Mouse (Mus musculus) thymus, adult 2 months (tissue): ENCODE measurements at regions not wholly inside any gene's neighbourhood (a gene's known extent, or its start where the extent isn't known, plus 50 kb on each side); places are given as distances from the start of the nearest gene placed in this dataset.

ENCODE experiments used
- DNase-seq: peaks from one replicate; pipeline ENCODE4 v3.0.0; 2021
- H3K27ac ChIP-seq: fragments of 200-500 bp; 2 replicates; pipeline ENCODE4 v1.5.1; 2012; ENCODE audit warnings: low read length, control low read depth; ENCODE audit not compliant: control insufficient read depth, insufficient read depth
- H3K27me3 ChIP-seq: fragments of 200-500 bp; 2 replicates; pipeline ENCODE4 v1.6.1; 2012; ENCODE audit warnings: mild to moderate bottlenecking, low read length, moderate library complexity, mixed read lengths; ENCODE audit not compliant: control insufficient read depth, insufficient read depth
- H3K36me3 ChIP-seq: fragments of 200-500 bp; 2 replicates; pipeline ENCODE4 v1.6.1; 2012; ENCODE audit warnings: mild to moderate bottlenecking, low read length, moderate library complexity; ENCODE audit not compliant: control insufficient read depth, insufficient read depth
- H3K4me1 ChIP-seq: fragments of 200-500 bp; replicated peaks from 2 replicates; pipeline ENCODE4 v1.6.1; 2012; ENCODE audit warnings: low read length; ENCODE audit not compliant: control insufficient read depth, insufficient read depth
- H3K4me3 ChIP-seq: fragments of 200-500 bp; 2 replicates; pipeline ENCODE4 v1.5.1; 2012; ENCODE audit warnings: mild to moderate bottlenecking, low read length, control low read depth, moderate library complexity; ENCODE audit not compliant: control insufficient read depth, insufficient read depth
- CTCF ChIP-seq: fragments of 200-500 bp; IDR thresholded peaks from 2 replicates; pipeline ENCODE4 v1.5.1; 2012; ENCODE audit warnings: mild to moderate bottlenecking, control low read depth, low read length, moderate library complexity, borderline replicate concordance; ENCODE audit not compliant: control insufficient read depth, poor library complexity, insufficient read depth; ENCODE audit errors: extremely low read depth
- POLR2A ChIP-seq: fragments of 200-500 bp; IDR thresholded peaks from 2 replicates; pipeline ENCODE4 v1.6.1; 2012; ENCODE audit warnings: mild to moderate bottlenecking, low read length, control low read depth, moderate library complexity; ENCODE audit not compliant: control insufficient read depth, poor library complexity, insufficient read depth; ENCODE audit errors: extremely low read depth
- WGBS: fragments of 180-500 bp; shearing (Covaris S2); methylation state at CpG from one replicate; pipeline ENCODE4 v1.1.7; 2018; 5-methylcytosine and 5-hydroxymethylcytosine counted together

DNA sequence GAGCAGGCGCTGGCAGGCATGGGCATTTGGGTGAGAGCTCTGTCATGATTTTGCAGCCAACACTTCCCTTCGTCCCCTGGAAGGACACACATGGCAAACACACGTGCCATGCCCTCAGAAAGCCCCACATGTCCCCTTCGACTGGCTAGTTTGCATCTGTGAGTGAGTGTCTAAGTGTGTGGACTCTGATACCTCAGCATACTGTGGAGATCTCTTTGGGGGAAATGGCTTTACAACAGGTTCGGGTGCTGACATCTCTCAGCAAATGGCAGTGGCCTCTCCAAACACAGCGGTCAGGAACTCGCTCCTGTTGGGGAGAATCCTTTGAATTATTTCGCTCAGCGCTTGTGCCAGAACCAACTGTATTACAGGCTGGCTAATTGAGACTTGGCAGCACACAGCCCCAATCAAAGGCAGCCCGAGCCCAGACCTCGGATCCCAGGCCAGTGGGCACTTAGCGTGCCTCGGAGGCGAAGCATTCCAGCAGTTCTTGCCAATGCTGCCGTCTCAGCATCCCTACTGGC, 86.5 kb upstream of the Mki67 start:
- Histone ChIP-seq H3K27me3 (no peaks in the 10 kb centered on the region), H3K27ac (no peak overlapping the region), H3K36me3 (no peaks in the 10 kb centered on the region), H3K4me3 (no peak overlapping the region), H3K4me1 (no peaks in the 10 kb centered on the region)
- no peak for DNase-seq
- WGBS = 95% methylated on average over 15 of the region's 15 CpGs
- TF ChIP-seq POLR2A = no peak
- TF ChIP-seq CTCF = no peak

DNA sequence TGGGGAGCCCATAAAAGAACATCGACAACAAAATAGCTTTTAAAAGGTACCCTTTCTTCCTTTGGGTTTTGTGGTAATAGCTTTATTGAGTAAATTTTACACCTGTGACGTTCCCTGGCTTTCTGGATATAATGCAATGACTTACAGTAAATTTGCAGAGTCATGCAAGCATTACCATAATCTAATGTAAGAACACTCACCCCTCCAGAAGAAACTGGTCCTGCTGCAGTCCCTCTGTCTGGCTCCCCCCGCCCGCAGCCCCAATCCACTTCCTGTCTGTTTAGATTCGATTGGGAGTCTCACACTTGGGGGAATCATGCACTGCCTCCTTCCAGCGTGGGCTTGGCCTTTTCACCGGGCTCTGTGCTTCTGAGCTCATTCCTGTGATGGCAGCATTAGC, 88.6 kb upstream of the Mki67 start:
- no peak for TF ChIP-seq POLR2A
- no peak for TF ChIP-seq CTCF
- no peak overlapping the region for H3K27ac ChIP-seq
- no peak for DNase-seq
- no peaks in the 10 kb centered on the region for H3K27me3 ChIP-seq
- H3K4me3 ChIP-seq = no peak overlapping the region
- H3K36me3 ChIP-seq = no peaks in the 10 kb centered on the region
- WGBS = 5% methylated on average over 7 of the region's 7 CpGs
- no peaks in the 10 kb centered on the region for H3K4me1 ChIP-seq

DNA sequence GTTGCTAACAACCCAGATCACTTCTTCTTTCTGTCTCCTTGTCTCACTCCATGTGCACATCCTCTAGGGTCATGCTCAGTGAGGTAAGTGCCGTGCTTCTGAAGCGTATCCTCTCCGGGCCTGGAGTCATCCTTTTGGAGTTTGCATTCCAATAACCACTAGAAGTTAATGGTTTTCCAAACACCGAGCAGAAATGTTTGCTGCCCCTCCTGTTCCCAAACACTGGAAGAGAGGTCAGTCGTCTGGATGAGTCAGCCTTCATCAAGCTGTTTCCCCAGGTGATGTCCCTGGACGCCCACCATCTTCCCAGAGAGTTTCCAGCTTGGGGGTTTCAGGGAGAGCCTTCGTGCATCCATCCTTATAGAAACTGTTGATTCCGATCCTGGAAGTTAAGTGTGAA, 90.0 kb upstream of the Mki67 start:
- no peaks in the 10 kb centered on the region for H3K36me3 ChIP-seq
- no peak overlapping the region for H3K27ac ChIP-seq
- DNase-seq = no peak
- H3K27me3 ChIP-seq = no peaks in the 10 kb centered on the region
- no peak overlapping the region for H3K4me3 ChIP-seq
- no peaks in the 10 kb centered on the region for H3K4me1 ChIP-seq
- WGBS = 94% methylated on average over 8 of the region's 8 CpGs
- TF ChIP-seq CTCF = no peak
- TF ChIP-seq POLR2A = no peak

DNA sequence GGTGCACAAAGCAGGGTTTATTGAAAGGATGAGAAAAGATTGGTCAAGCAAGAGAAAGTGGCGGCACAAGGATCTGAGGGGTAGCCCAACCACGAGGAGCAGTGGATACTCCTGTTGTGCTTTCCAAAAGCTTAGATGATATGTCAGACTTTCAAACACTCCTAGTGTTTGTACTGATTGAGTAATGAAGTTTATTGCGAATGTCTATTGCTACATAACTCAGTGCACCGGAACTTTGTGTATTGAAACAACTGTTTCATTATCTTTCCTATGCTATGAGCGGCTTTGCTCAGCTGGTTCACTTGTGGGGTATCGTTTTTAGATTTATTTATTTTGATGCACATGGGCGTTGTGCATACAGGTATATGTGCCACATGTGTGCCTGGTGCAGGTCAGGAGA, 90.5 kb upstream of the Mki67 start:
- TF ChIP-seq CTCF = no peak
- TF ChIP-seq POLR2A = no peak
- Histone ChIP-seq H3K4me3 (no peak overlapping the region), H3K27me3 (no peaks in the 10 kb centered on the region), H3K36me3 (no peaks in the 10 kb centered on the region), H3K27ac (no peak overlapping the region), H3K4me1 (no peaks in the 10 kb centered on the region)
- no peak for DNase-seq
- WGBS = 97% methylated on average over 7 of the region's 7 CpGs

DNA sequence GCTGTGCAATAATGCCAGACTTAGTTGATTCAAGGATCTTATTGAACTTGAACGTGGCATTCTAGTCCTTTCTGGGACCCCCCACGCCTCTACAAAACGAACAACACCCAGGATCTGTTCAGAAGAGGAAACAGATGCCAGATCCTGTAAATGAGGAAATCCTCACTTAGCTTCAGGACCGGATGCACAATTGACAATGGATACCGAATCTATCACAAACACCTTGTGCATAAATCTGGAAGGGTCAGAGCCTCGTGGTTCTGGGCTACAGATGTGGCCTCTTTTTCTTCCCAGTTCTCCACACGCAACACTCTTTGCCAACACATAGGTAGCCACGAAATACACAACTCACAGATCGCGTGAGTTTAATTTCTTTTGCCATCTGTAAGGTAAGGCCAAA, 93.0 kb upstream of the Mki67 start:
- no peak overlapping the region for H3K27ac ChIP-seq
- H3K36me3 ChIP-seq = no peaks in the 10 kb centered on the region
- no peak for TF ChIP-seq POLR2A
- TF ChIP-seq CTCF = no peak
- DNase-seq = no peak
- 18% methylated on average over 10 of the region's 10 CpGs for WGBS
- no peaks in the 10 kb centered on the region for H3K27me3 ChIP-seq
- no peak overlapping the region for H3K4me3 ChIP-seq
- no peaks in the 10 kb centered on the region for H3K4me1 ChIP-seq

DNA sequence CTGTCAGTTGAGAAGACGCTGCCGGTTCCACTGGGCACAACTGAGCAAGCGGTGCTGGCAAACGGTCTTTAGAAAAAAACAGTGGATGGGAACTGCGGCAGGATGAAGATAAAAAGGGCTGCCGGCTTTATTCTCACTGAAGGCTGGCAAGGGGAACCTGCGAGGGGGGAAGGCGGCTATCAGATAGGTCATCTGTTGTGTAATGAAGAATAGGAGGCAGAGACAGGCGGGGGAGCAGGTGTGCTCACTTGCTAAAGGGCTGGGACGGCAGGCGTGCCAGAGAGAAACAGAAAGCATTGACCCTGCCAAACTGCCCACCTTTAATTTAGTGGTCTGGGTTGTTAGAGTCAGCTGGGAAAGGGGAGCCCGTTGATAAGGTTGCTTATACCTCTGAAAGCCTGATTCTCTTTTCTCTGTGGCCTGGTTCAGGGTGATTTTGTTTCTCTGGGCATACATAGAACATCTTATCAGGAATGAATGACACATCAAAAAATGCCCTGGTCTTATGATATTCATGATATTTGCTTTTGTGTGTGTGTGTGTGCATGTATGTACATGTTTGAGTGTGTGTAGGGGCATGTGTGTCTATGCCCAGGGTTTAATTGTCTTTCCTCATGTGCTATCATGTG, 93.7 kb upstream of the Mki67 start:
- Histone ChIP-seq H3K4me1 (no peaks in the 10 kb centered on the region), H3K36me3 (no peaks in the 10 kb centered on the region), H3K4me3 (no peak overlapping the region), H3K27ac (no peak overlapping the region), H3K27me3 (no peaks in the 10 kb centered on the region)
- DNase-seq = no peak
- no peak for TF ChIP-seq POLR2A
- no peak for TF ChIP-seq CTCF
- 7% methylated on average over 12 of the region's 12 CpGs for WGBS

DNA sequence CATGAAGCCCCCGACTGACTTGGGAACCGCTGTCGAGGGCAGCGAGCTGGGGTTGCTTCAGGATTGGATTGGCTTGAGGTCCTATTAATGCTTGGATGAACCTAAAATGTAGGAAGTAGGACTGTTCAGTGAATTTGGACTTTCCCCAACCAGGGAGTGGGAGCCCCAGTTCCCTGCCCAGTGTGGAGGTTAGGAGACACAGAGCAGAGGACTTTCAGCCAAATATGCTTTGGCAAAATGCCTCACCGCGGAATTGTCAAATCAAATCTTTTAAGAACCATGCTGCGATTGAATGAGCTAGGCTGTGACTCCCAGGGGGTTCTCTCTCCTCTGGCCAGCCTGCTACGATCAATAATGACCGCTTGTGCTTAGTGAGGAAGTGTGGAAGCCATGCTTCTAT, 94.8 kb upstream of the Mki67 start:
- TF ChIP-seq POLR2A (no peak), CTCF (no peak)
- 92% methylated on average over 9 of the region's 9 CpGs for WGBS
- Histone ChIP-seq H3K36me3 (no peaks in the 10 kb centered on the region), H3K4me1 (no peaks in the 10 kb centered on the region), H3K4me3 (no peak overlapping the region), H3K27me3 (no peaks in the 10 kb centered on the region), H3K27ac (no peak overlapping the region)
- no peak for DNase-seq
